Mouse (Mus musculus): ENCODE measurements around the gene Psma5.

GRCm38 (mm10) chr3:108209946-108210770 lies 46.6 kb upstream of the Psma5 start:
- TF ChIP-seq CTCF (IDR thresholded peaks at IDR 0.05; ENCODE audit: borderline replicate concordance, insufficient read depth, low read length), result no peak
- TF ChIP-seq POLR2A (IDR thresholded peaks at IDR 0.05; ENCODE audit: low read depth, low read length), result peak; percentile 73
